Mouse (Mus musculus): ENCODE measurements at regions not wholly inside any gene's neighbourhood (a gene's known extent, or its start where the extent isn't known, plus 50 kb on each side); places are given as distances from the start of the nearest gene placed in this dataset.

DNA sequence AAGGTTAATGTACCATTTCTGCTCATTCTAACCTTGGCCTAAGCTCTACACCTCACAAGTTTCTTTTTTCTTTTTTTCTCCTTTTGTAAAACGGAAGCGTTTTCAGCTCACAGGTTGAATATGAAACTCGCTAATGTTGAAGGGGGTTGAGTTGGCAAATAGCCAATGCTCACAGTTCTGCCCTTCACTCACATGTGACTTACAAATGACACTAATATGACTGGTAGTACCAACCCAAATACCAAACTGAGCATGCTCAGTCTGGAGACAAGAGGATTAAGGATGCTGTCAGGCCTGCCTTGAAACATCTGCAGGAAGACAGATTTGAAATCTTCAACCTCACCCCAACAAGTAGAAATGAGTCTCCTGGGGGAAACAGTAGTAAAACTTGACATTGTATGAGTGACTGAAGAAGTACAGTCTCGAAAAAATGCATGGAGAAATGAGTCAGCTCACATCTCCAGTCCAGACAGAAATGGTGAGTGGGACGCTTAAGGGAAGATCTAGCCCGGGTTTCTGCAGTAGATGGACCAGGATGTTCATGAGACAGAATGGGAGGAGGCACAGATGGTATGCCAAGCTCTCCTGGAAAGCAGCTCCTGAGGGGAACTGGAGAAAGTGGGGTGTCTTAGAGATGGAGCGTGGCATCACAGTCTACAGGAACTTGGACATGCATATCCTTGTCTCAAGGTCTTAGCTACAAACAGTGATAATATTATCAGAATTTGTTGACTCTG lies 120.9 kb upstream of the Parp11 start:
- intact Hi-C loops (cut with DNase I) = loop anchor here (1.0 to 5.0 kb wide), 3 partner anchors 34 to 122 kb away; partner anchors contain the start of gene Parp11
- H3K27ac ChIP-seq = no peak overlapping the region
- DNase-seq = no peak

GRCm38 (mm10) chr6:127326333-127326729 lies 120.3 kb upstream of the Parp11 start:
- no peak for TF ChIP-seq CTCF (IDR thresholded peaks at IDR 0.05)
- no peak for DNase-seq
- intact Hi-C loops (cut with DNase I) = loop anchor here (5.0 kb wide), 1 partner anchor 121 kb away; the partner anchor contains the start of gene Parp11
- H3K4me3 ChIP-seq = no peak overlapping the region
- no peak overlapping the region for H3K27ac ChIP-seq

More for the DNA sequence above, 120.9 kb upstream of the Parp11 start:
- no peak for TF ChIP-seq CTCF (IDR thresholded peaks at IDR 0.05)
- no peak overlapping the region for H3K4me3 ChIP-seq

- intact Hi-C loops (cut with DNase I) = loop anchor here (5.0 kb wide), 1 partner anchor 118 kb away; the partner anchor contains the start of gene Parp11
- no peak for DNase-seq
- peak overlapping the region; percentile 73 for H3K4me3 ChIP-seq
- TF ChIP-seq CTCF (IDR thresholded peaks at IDR 0.05) = no peak
- peak overlapping the region; percentile 89 for H3K27ac ChIP-seq
Measured at GRCm38 (mm10) chr6:127329191-127330014, 117.2 kb upstream of the Parp11 start.

- peak overlapping the region; percentile 73 for H3K4me3 ChIP-seq
- no peak for TF ChIP-seq CTCF (IDR thresholded peaks at IDR 0.05)
- peak; percentile 90 for DNase-seq
- H3K27ac ChIP-seq = peak overlapping the region; percentile 89
- intact Hi-C loops (cut with DNase I) = no loop called here
Measured at GRCm38 (mm10) chr6:127330015-127330705, 116.5 kb upstream of the Parp11 start.

- intact Hi-C loops (cut with DNase I) = no loop called here
- Histone ChIP-seq H3K4me3 (no peak overlapping the region), H3K27ac (no peak overlapping the region)
- TF ChIP-seq CTCF (IDR thresholded peaks at IDR 0.05) = no peak
- DNase-seq = no peak
Measured at GRCm38 (mm10) chr6:127331091-127331490, 115.5 kb upstream of the Parp11 start.

GRCm38 (mm10) chr6:127334256-127334655 lies 112.4 kb upstream of the Parp11 start:
- DNase-seq = no peak
- TF ChIP-seq CTCF (IDR thresholded peaks at IDR 0.05) = no peak
- intact Hi-C loops (cut with DNase I) = no loop called here
- Histone ChIP-seq H3K4me3 (no peak overlapping the region), H3K27ac (no peak overlapping the region)

DNA sequence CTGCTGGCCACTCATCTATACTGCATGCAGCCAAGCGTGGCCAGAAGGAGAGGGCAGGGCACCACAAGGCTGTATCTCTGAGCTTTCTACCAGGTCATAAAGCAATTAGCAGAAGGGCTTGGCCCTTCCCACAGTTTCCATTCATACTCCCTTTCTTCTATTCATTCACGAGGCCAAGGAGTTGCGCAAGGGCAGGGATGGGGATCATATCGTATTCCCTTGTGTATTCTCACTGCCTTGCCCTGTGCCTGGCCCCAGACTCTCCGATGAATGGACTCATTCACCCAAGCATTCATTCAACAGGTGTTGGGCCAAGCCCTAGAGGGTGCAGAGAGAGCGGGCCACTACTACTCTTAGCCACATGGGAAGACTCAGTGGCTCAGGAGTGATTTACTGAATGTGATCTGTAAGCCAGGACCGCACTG lies 111.2 kb upstream of the Parp11 start:
- Histone ChIP-seq H3K4me3 (no peak overlapping the region), H3K27ac (no peak overlapping the region)
- TF ChIP-seq CTCF (IDR thresholded peaks at IDR 0.05) = no peak
- intact Hi-C loops (cut with DNase I) = no loop called here
- peak; percentile 66 for DNase-seq

- intact Hi-C loops (cut with DNase I) = no loop called here
- Histone ChIP-seq H3K4me3 (no peak overlapping the region), H3K27ac (no peak overlapping the region)
- no peak for DNase-seq
- no peak for TF ChIP-seq CTCF (IDR thresholded peaks at IDR 0.05)
Measured at GRCm38 (mm10) chr6:127335996-127336660, 110.5 kb upstream of the Parp11 start.

GRCm38 (mm10) chr6:127336681-127337397 lies 109.8 kb upstream of the Parp11 start:
- Histone ChIP-seq H3K4me3 (no peak overlapping the region), H3K27ac (no peak overlapping the region)
- no peak for DNase-seq
- TF ChIP-seq CTCF (IDR thresholded peaks at IDR 0.05) = no peak
- intact Hi-C loops (cut with DNase I) = no loop called here

DNA sequence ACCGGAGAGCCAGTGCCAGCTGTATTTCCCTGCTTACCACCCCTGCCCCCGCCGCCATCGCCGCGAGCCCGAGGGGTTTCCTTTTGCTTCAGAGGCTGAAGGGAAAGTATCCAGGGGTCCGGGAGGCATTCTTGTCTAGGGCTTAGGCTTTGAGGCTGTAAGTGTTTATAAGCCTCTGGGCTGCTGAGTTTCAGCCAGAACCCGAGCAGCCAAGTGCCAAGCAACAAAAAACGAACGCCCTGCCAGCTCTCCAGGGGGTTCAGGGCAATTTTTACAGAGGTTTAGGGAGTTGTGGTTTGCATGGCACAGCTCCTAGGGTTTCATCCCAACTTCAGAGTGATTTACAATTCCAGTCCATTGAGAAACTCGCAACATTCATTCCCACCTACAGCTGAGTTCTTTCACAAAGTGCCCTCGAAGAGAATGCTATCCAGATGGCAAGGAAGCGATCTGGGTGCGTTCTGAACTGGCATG lies 109.2 kb upstream of the Parp11 start:
- Histone ChIP-seq H3K4me3 (no peak overlapping the region), H3K27ac (no peak overlapping the region)
- no peak for TF ChIP-seq CTCF (IDR thresholded peaks at IDR 0.05)
- intact Hi-C loops (cut with DNase I) = no loop called here
- no peak for DNase-seq

DNA sequence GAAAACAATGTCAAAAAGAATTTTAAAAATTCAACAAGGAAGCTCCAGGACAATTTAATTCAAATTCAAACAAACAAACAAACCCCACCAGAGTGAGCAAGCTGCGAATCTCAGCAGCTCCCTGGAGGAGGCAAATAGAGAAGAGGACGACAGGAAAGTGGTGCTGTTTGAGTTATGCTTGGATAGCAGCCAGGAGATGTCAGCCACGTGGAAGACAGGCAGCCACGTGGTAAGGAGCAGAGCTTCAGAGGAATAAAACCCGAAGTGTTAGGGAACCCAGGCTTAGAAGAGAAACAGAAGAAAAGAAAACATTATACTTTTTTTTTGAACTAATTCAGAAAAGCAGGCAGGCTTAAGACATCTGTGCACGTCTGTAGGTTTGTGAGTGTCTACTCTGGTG lies 108.2 kb upstream of the Parp11 start:
- intact Hi-C loops (cut with DNase I) = no loop called here
- no peak overlapping the region for H3K27ac ChIP-seq

More for the DNA sequence above, 108.2 kb upstream of the Parp11 start:
- DNase-seq = no peak
- no peak for TF ChIP-seq CTCF (IDR thresholded peaks at IDR 0.05)
- no peak overlapping the region for H3K4me3 ChIP-seq

Measured in gastrocnemius, adult 2 months (tissue).